Mouse (Mus musculus): ENCODE measurements around the gene Gm28539. TPM values are rescaled to one million over a fixed set of nuclear protein-coding genes. Genes with fewer than 3 reads are reported as not detected.
"Not testable (repeated sequence)": the region's sequence is repeated elsewhere in the genome, so short reads cannot be mapped to it uniquely, and the experiment has no call there.

The Gm28539 gene
- total RNA-seq, 4 experiments from 2014 or later, result 0.88 to 13.3 (median 9.0) TPM

DNA sequence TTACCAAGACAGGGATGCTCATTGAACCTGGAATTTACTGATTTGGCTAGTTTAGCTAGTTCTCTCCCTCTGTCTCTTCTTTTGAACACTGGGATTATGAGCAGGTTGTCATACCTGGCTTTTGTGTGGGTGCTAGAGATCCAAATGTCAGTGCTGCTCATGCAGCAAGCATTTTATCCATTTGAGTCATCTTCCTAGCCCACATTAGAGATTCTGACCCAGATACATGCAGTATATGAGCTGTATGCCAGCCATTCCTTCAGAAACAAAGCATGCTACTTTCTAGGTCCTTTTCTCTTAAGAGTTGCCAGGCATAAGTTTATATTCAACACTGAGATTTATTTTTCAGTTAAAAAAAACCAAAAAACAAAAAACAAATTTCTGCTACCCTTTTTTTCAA lies 116.4 kb downstream of the Gm28539 start:
- no peak for DNase-seq (ENCODE audit: low spot score in 2 of 2)

DNA sequence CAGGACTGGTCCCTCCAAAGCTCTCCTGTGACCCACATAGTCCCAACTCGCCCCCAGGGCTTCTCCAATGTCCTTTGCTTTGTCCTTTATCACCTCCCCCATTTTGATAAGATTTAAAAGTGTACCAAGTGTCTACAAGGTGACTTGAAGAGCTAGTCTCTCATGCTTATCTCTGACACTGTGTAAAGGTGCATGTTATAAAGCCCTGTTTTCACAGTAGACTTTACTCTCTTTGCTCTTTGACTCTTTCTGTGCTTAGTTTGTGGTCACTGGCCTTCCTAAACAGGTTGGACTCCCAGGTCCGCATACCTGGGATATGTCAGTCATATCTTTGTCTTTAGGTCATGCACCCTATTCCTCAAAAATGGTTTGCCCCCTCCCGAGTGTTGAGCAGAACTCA lies 118.7 kb downstream of the Gm28539 start:
- DNase-seq (ENCODE audit: low spot score in 2 of 2), result no peak

DNA sequence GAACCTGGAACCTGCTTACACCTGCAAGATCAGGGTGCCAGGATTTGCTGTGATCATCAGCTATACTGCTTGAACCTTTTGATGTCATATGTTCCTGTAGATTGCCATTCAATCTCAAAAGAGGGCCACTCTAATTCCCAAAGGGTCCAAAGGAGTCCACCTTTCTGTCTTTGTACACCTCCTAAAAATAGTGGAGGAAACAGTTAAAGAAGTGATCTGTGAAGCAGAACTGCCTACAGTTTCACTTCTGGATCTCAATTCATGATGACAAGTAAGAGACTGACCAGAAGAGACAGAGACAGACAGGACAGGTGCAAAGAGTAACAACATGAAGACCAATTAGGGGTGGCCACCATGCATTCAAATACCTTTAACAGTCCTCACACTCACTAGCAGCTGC lies 127.1 kb downstream of the Gm28539 start:
- no peak for DNase-seq (ENCODE audit: low spot score in 2 of 2)

DNA sequence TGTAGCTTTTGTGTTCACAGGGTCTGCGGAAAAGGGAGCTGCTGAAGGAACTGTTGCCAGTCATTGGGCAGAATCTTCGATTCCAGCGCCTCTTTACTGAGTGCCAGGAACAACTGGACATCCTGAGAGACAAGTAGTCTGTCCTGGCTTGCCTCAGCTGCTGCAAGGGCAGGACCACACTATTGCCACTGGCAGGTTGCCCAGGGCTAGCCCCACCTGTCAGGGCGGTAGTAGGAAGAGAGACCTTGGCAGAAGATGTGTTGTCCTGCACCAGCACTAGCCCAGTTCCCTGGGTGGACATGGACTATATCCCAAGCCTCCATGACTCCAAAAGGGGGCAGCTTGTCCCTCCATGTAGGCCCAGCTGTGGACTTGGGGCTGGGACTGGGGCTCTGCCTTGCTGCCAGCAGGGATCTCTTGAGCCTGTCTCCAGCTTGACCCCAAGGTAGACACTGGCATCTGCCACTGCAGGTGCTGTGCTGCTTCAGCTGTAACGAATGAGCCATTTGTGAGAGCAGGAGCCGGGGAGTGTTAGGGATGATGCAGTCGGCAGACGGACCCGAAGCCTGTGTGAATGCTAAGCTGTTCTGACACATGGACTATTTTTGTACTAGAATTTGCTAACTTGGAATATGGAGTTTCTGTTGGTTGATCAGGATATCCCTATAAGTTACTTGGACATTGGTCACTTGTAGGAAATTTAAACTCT lies 133.2 kb downstream of the Gm28539 start:
- no peak for DNase-seq (ENCODE audit: low spot score in 2 of 2)

DNA sequence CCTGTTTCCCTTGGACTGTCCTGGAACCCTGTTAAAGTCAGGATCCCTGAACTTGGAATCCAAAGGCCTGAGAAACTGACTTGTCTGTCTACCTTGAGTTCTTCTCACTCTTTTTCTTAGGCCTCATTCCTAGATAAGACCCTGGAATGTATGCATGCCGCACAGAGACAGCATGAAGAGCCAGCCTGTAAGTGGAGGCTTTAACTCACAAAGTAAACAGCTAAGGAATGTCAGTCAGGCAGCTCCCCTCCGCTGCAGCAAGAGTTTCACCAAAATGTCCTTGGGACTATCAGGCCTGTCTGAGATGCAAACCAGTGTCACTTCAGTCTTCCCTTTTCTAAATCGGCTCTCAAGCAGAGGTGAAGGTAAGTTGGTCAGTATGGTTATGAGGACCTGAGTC lies 134.5 kb downstream of the Gm28539 start:
- no peak for DNase-seq (ENCODE audit: low spot score in 2 of 2)

- not testable (repeated sequence) for DNase-seq (ENCODE audit: low spot score in 2 of 2)
Measured at GRCm38 (mm10) chr16:18975665-18976064, 139.3 kb downstream of the Gm28539 start.

DNA sequence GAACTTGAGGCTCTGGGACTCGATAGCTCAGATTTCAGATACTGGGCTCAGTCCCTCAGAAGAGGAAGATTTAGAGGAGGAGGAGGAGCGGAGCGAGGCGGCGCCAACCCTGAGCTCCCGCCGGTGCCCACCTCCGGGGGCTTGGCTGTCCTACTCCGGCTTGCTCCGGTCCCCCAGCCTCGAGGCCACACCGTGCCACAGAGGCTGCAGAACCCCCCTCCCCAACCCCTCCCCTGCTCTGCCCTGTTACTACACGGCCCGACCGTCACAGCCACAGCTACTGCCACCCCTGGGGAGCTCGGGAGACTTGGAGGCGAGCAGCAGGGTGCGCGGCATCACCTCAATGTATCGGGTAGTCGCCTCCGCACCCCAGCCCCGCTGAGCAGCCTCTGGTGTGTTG lies 139.9 kb downstream of the Gm28539 start:
- no peak for DNase-seq (ENCODE audit: low spot score in 2 of 2)

DNA sequence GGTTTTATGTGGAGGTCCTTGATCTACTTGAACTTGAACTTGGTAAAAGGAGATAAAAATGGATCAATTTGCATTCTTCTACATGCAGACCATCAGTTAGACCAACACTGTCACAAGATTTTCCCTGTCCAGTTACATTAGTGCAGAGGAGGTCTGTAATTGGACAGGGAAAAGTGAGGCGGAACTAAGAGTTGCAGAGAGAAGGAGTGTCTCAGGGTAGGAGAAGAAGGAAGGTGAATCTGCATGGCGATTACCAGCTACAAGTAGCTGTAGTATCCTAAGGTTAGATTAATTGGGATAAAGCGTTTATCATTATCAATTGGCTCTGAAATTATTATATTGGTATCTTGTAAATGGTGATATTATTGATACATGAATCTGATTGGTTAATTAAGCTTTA lies 150.0 kb downstream of the Gm28539 start:
- DNase-seq (ENCODE audit: low spot score in 2 of 2), result no peak

DNA sequence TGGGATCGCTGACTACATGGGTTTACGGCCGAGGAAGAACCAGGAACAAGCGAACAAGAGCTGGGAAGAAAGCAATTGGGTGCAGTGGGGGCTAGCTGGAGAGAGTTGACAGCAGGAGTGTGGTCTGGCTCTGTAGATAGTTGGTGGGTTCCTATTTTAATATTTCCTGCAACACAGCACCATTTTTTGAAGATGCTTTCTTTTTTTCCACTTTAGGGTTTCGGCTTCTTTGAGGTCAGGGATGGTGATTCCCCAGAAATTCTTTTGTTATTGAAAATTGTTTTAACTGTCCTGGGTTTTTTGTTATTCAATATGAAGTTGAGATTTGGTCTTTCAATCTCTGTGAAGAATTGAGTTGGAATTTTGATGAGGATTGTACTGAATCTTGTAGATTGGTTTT lies 150.5 kb downstream of the Gm28539 start:
- no peak for DNase-seq (ENCODE audit: low spot score in 2 of 2)

DNA sequence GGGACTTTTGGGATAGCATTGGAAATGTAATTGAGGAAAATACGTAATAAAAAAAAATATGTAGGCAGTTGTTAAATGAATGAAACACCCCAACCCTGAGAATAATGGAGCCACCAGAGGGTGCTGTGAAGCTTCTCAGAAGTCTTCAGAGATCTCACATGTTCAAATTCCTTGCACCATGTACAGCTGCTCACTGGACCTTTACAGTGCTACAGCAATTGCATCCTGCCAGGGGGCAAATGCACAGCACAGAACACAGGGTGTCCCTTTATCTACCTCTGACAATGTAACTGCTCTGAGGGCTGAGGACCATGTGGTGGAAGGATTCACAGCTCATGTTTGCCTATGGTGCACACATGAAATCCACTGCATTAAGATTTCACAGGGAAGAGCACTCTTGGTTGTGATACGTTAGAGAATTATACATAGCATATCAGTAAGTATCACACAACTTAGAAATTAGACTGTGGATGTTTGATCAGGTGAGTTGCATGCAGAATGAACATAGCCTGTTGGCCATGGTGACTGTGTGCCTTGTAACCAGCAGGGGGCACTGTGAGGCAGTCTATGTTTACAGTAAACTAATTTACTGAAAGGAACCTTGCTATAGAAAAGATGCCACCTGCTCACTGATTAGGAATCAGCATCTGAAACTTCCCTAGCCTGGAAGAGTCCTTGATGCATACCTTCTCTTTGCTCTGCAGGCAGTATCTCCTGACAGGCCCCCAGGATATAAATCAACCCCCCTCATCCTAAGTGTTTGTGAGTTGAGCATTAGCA lies 166.4 kb downstream of the Gm28539 start:
- not testable (repeated sequence) for DNase-seq (ENCODE audit: low spot score in 2 of 2)

- DNase-seq (ENCODE audit: low spot score in 2 of 2), result no peak
Measured at GRCm38 (mm10) chr16:19003757-19004156, 167.4 kb downstream of the Gm28539 start.

DNA sequence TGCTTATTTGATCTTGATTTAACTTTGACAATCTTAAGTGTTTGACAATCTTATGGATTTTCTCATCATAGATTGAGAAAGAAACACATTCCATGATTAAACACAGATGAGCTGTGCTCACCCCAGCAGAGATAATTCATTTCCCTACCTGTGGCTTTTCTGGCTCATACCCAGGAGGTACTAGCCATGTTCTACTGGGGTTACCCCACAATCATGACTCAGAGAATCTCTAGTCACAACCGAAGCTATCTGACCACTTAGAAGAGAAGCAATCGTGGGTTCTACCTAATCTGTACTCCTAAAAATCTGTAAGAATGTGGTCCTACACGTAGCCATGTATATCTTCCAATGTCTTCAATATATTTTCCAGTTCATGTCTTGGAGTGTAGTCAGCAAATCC lies 168.9 kb downstream of the Gm28539 start:
- DNase-seq (ENCODE audit: low spot score in 2 of 2), result no peak

Other genes starting within 250 kb of the Gm28539 start
- gene Tbx1, start 245.9 kb upstream of the Gm28539 start, total RNA-seq (2022), result 1 to 10 TPM; 1.0 to 2.1 (median 1.6) TPM
- 1 to 10 TPM in 1 of 4 experiments, under 1 TPM in 2, not detected in 1; 0.36 to 1.1 (median 0.93) TPM for gene Gp1bb, start 214.2 kb upstream of the Gm28539 start, total RNA-seq (2022)
- 100 to 1,000 TPM; 207 to 234 (median 219) TPM for gene Gm49601, start 210.2 kb upstream of the Gm28539 start, total RNA-seq (2022)
- gene Sept5, start 206.6 kb upstream of the Gm28539 start, total RNA-seq (2022), result 100 to 1,000 TPM; 759 to 812 (median 777) TPM
- 10 to 100 TPM; 33.1 to 37.2 (median 35.2) TPM for gene Cldn5, start 59.7 kb upstream of the Gm28539 start, total RNA-seq (2022)
- gene Ufd1, start 24.8 kb upstream of the Gm28539 start, total RNA-seq (2022), result 100 to 1,000 TPM; 104 to 118 (median 107) TPM
- gene Cdc45, start 24.6 kb upstream of the Gm28539 start, total RNA-seq (2022), result 1 to 10 TPM; 2.0 to 2.9 (median 2.2) TPM
- gene 2510002D24Rik, start within 50 bp of the Gm28539 start, total RNA-seq (2022), result 10 to 100 TPM; 23.2 to 29.8 (median 28.6) TPM
- gene Mrpl40, start 40.3 kb downstream of the Gm28539 start, total RNA-seq (2022), result 10 to 100 TPM; 37.1 to 41.3 (median 40.0) TPM
- 100 to 1,000 TPM in 1 of 4 experiments, 10 to 100 TPM in 3; 86.1 to 105 (median 86.3) TPM for gene Hira, start 40.5 kb downstream of the Gm28539 start, total RNA-seq (2022)